Mouse (Mus musculus) midbrain, postnatal 0 days (tissue): ENCODE measurements around the gene She. TPM values are rescaled to one million over a fixed set of nuclear protein-coding genes. Genes with fewer than 3 reads are reported as not detected.

Source experiments
- ATAC-seq: fragments of 200-750 bp; cut with Nextera tagmentation; 2 replicates; pipeline ENCODE4 v1.8.0; 2017; ENCODE audit warnings: moderate number of reproducible peaks, mild to moderate bottlenecking, moderate TSS enrichment, moderate library complexity; ENCODE audit not compliant: low FRiP score
- DNase-seq: peaks from one replicate; pipeline ENCODE4 v3.0.0-alpha.2; 2015; ENCODE audit warnings: low spot score
- H3K27ac ChIP-seq: fragments of 300-500 bp; sonication (generic); 2 replicates; pipeline ENCODE4 v1.5.1; 2014; ENCODE audit warnings: low read depth, mild to moderate bottlenecking, low read length, mixed read lengths
- H3K27me3 ChIP-seq: fragments of 300-500 bp; sonication (generic); 2 replicates; pipeline ENCODE4 v1.6.1; 2014; ENCODE audit warnings: low read length, control low read depth, mixed read lengths; ENCODE audit not compliant: insufficient read depth
- H3K36me3 ChIP-seq: fragments of 300-500 bp; sonication (generic); 2 replicates; pipeline ENCODE4 v1.6.1; 2014; ENCODE audit warnings: low read length, control low read depth, mixed read lengths; ENCODE audit not compliant: insufficient read depth
- H3K4me1 ChIP-seq: fragments of 300-500 bp; sonication (generic); 2 replicates; pipeline ENCODE4 v1.6.1; 2014; ENCODE audit warnings: mild to moderate bottlenecking, control low read depth, antibody characterized with exemption, low read length, mixed read lengths; ENCODE audit not compliant: insufficient read depth
- H3K4me2 ChIP-seq: fragments of 300-500 bp; sonication (generic); 2 replicates; pipeline ENCODE4 v1.6.1; 2014; ENCODE audit warnings: low read depth, mild to moderate bottlenecking, low read length, mixed read lengths; ENCODE audit not compliant: poor library complexity, severe bottlenecking
- H3K4me3 ChIP-seq: fragments of 300-500 bp; sonication (generic); 2 replicates; pipeline ENCODE4 v1.5.1; 2014; ENCODE audit warnings: low read depth, mild to moderate bottlenecking, low read length, moderate library complexity
- H3K9ac ChIP-seq: fragments of 300-500 bp; sonication (generic); replicated peaks from 2 replicates; pipeline ENCODE4 v1.6.1; 2014; ENCODE audit warnings: mild to moderate bottlenecking, low read length, moderate library complexity, mixed read lengths; ENCODE audit not compliant: poor library complexity, severe bottlenecking
- H3K9me3 ChIP-seq: fragments of 300-500 bp; sonication (generic); 2 replicates; pipeline ENCODE4 v1.6.1; 2016; ENCODE audit warnings: low read length, control low read depth
- CTCF ChIP-seq: IDR thresholded peaks from 2 replicates; pipeline ENCODE4 v1.5.1; 2016; ENCODE audit warnings: antibody characterized with exemption, mild to moderate bottlenecking
- WGBS: fragments of 180-500 bp; shearing (Covaris S2); extraction: QIAGEN DNeasy Blood & Tissue Kit; methylation state at CpG from one replicate; pipeline ENCODE4 v1.1.7; 2014; 5-methylcytosine and 5-hydroxymethylcytosine counted together
- polyA plus RNA-seq: library from polyadenylated mRNA; unstranded; fragments of >200 nt; fragmentation: Nextera tagmentation; extraction: Ambion mirVana; gene quantifications from 2 replicates; pipeline ENCODE4 v1.2.1, GENCODE M21; 2015
- total RNA-seq: library from RNA; depleted of rRNA; stranded (reverse); fragments of >200 nt; gene quantifications from 2 replicates; pipeline ENCODE4 v1.2.3, GENCODE M21; 2014

The She gene
- total and polyA plus RNA-seq, 2 experiments from 2014 or later, result 1.0 to 1.8 TPM

DNA sequence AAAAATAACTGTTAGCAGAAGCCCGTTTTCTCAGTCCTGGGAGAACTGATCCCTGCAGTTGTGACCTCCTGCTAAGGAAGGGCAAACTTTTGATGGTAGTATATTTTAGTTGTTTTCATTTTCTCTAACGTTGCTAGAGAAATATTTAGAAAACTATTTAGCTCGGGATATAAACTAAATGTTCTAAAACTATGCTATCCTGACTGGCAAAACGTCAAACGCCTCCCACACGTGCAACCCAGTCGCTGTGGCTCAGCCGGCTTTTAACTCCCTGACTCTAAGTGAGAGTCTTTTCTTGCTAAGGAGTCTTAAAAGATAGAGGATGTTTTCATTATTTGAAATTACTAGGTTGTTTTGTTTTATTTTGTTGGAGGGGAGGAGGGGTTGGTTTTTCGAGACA is 43.9 kb downstream of the She start:
- no peak for TF ChIP-seq CTCF
- no peak overlapping the region for H3K4me2 ChIP-seq
- H3K9me3 ChIP-seq, result no peaks in the 10 kb centered on the region
- H3K4me3 ChIP-seq, result no peak overlapping the region
- no peak overlapping the region for H3K9ac ChIP-seq
- no peak overlapping the region for H3K27ac ChIP-seq
- no peaks in the 10 kb centered on the region for H3K36me3 ChIP-seq
- no peak for DNase-seq
- H3K4me1 ChIP-seq, result no peaks in the 10 kb centered on the region
- 85% methylated on average over 9 of the region's 9 CpGs for WGBS
- ATAC-seq, result no peak
- peaks cover 4% of the 10 kb centered on the region; the same call in 1 of the 2 replicates for H3K27me3 ChIP-seq

DNA sequence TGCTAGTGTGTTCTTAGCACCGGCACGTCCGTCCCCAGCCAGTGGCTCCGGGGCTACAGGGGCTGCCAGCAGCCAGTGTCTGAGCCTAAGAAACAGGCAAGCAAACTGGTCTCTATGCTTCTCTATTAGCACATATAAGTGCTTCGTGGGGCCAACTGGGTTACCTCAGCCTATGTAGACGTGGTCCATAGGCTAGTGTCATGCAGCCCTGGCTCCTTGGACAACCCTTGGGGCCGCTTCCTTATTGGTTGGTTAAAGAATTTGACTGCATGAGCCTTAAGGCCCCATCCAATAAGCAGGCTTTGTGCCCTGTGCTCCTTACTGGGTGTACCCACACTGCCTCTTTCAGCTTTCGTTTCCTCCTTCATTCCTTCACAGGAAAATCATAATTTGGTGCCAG is 44.6 kb downstream of the She start:
- Histone ChIP-seq H3K36me3 (no peaks in the 10 kb centered on the region), H3K27ac (no peak overlapping the region), H3K9me3 (no peaks in the 10 kb centered on the region), H3K4me1 (no peaks in the 10 kb centered on the region), H3K9ac (no peak overlapping the region), H3K4me2 (no peak overlapping the region), H3K27me3 (peaks cover 7% of the 10 kb centered on the region; the same call in 1 of the 2 replicates), H3K4me3 (no peak overlapping the region)
- WGBS, result 72% methylated on average over 8 of the region's 8 CpGs
- no peak for TF ChIP-seq CTCF
- no peak for DNase-seq
- ATAC-seq, result no peak

DNA sequence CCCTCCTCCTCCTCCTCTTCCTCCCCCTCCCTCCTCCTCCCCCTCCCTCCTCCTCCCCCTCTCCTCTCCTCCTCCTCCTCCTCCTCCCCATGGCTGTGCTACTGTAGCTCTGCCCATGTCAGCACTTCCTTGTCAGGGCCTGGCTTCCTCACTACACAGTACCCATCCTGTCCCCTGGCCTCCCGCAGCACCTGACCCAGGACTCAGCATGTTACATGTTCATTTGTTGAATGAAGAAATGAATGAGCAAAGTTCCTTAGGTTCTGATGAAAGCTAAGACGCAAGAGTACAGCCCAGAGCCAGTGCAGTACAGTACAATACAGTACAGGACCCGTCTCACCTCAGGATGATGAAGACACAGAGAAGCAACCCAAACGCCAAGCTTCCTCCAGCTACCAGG is 45.3 kb downstream of the She start:
- ATAC-seq (no peak), DNase-seq (no peak)
- no peak for TF ChIP-seq CTCF
- Histone ChIP-seq H3K4me1 (no peaks in the 10 kb centered on the region), H3K4me3 (no peak overlapping the region), H3K4me2 (no peak overlapping the region), H3K9me3 (no peaks in the 10 kb centered on the region), H3K27me3 (peaks cover 10% of the 10 kb centered on the region; the same call in 1 of the 2 replicates), H3K36me3 (no peaks in the 10 kb centered on the region), H3K27ac (no peak overlapping the region), H3K9ac (no peak overlapping the region)
- 74% methylated on average over 4 of the region's 4 CpGs for WGBS

DNA sequence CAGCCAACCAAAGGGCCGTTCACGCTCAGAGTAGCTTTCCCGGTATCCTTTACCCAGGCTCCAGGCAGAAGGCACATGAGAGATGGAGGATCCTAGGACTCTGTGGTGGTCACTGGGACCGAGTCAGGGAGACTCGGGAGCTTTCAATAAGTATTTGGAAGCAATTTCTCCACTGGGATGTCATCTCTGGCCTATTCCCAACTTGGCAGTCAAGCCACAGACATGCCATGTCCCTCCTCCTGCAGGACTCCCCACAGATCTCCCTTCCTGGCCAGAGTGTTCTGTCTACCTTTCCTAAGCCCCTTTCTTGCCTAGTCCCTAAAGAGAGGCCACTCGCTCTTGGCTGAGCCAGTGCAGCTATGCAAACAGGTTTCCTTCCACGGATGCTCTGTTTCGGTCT is 46.0 kb downstream of the She start:
- H3K9me3 ChIP-seq, result no peaks in the 10 kb centered on the region
- no peaks in the 10 kb centered on the region for H3K36me3 ChIP-seq
- ATAC-seq, result no peak
- TF ChIP-seq CTCF, result no peak
- no peak overlapping the region for H3K4me3 ChIP-seq
- H3K27me3 ChIP-seq, result peaks cover 13% of the 10 kb centered on the region; the same call in 1 of the 2 replicates
- 64% methylated on average over 8 of the region's 8 CpGs for WGBS
- no peaks in the 10 kb centered on the region for H3K4me1 ChIP-seq
- H3K27ac ChIP-seq, result no peak overlapping the region
- no peak overlapping the region for H3K4me2 ChIP-seq
- H3K9ac ChIP-seq, result no peak overlapping the region
- DNase-seq, result no peak

DNA sequence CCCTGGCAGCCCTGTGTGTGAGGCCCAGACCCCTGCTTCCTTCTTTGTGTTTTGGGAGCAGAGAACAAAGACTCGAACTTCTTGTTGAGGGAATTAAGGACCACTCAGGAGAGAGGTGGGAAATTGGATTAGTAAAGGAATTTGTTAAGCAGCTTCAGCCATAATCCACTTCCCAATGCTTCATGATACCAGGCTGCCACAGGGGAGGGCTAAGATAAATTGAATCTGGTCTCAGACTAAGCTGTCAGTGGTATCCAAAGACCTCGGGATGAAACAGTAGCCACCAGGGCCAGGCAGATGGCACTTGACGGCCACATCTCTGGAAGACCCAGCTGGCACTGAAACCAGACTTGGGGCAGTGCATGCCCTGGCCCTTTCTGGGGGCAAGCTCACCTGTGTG is 47.3 kb downstream of the She start:
- H3K27ac ChIP-seq, result no peak overlapping the region
- H3K27me3 ChIP-seq, result peaks cover 13% of the 10 kb centered on the region; the same call in 1 of the 2 replicates
- no peak for TF ChIP-seq CTCF
- ATAC-seq, result no peak
- H3K4me1 ChIP-seq, result no peaks in the 10 kb centered on the region
- H3K9ac ChIP-seq, result no peak overlapping the region
- no peak overlapping the region for H3K4me3 ChIP-seq
- no peaks in the 10 kb centered on the region for H3K9me3 ChIP-seq
- no peak overlapping the region for H3K4me2 ChIP-seq
- no peak for DNase-seq
- 7% methylated on average over 3 of the region's 3 CpGs for WGBS
- no peaks in the 10 kb centered on the region for H3K36me3 ChIP-seq

DNA sequence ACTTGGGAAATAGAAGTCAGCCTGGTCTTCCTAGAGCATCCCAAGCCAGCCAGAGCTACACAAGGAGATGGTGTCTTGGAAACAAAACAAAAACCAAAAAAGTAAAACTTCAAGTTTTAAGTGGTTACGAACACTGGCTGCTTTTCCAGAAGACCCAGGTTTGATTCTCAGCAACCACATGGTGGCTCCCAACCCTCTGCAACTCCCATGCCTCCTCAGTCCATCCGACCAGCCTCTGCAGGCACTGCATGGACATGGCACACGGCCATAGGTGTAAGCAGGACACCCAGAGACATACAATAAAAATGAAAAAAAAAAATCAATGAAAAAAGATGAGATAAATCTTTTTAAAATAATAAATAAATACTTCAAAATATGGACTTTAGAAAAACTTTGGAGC is 48.2 kb downstream of the She start:
- DNase-seq (no peak), ATAC-seq (no peak)
- Histone ChIP-seq H3K27me3 (peaks cover 13% of the 10 kb centered on the region; the same call in 1 of the 2 replicates), H3K4me1 (no peaks in the 10 kb centered on the region), H3K9me3 (no peaks in the 10 kb centered on the region), H3K36me3 (no peaks in the 10 kb centered on the region), H3K9ac (no peak overlapping the region), H3K27ac (no peak overlapping the region), H3K4me2 (no peak overlapping the region), H3K4me3 (no peak overlapping the region)
- 72% methylated on average over 3 of the region's 3 CpGs for WGBS
- peak; percentile 14; the same call in 1 of the 2 replicates for TF ChIP-seq CTCF
